Mouse (Mus musculus) stomach, postnatal 0 days (tissue): Measurements from ENCODE around the gene Rps12. TPM values are rescaled to one million over a fixed set of nuclear protein-coding genes. Genes with fewer than 3 reads are reported as not detected.
A peak's percentile ranks its signal among the peaks of the same experiment; 100 is the strongest.

Source experiments
- ATAC-seq: fragments of 200-750 bp; cut with Nextera tagmentation; 2 replicates; pipeline ENCODE4 v1.8.0; 2017; ENCODE audit not compliant: low FRiP score, low TSS enrichment
- DNase-seq: peaks from one replicate; pipeline ENCODE4 v3.0.0-alpha.2; 2016; ENCODE audit warnings: low spot score
- H3K27ac ChIP-seq: fragments of 300-500 bp; sonication (generic); replicated peaks from 2 replicates; pipeline ENCODE4 v1.5.1; 2014; ENCODE audit warnings: mild to moderate bottlenecking, control low read depth
- H3K27me3 ChIP-seq: fragments of 300-500 bp; sonication (generic); 2 replicates; pipeline ENCODE4 v1.6.1; 2014; ENCODE audit warnings: low read length; ENCODE audit not compliant: control insufficient read depth, insufficient read depth
- H3K36me3 ChIP-seq: fragments of 300-500 bp; sonication (generic); 2 replicates; pipeline ENCODE4 v1.6.1; 2014; ENCODE audit warnings: low read length, mixed read lengths; ENCODE audit not compliant: control insufficient read depth, insufficient read depth
- H3K4me1 ChIP-seq: fragments of 300-500 bp; sonication (generic); replicated peaks from 2 replicates; pipeline ENCODE4 v1.6.1; 2014; ENCODE audit warnings: antibody characterized with exemption; ENCODE audit not compliant: control insufficient read depth, insufficient read depth
- H3K4me2 ChIP-seq: fragments of 300-500 bp; sonication (generic); replicated peaks from 2 replicates; pipeline ENCODE4 v1.6.1; 2014; ENCODE audit warnings: low read depth, mild to moderate bottlenecking, control low read depth, moderate library complexity
- H3K4me3 ChIP-seq: fragments of 300-500 bp; sonication (generic); 2 replicates; pipeline ENCODE4 v1.5.1; 2014; ENCODE audit warnings: low read depth, low read length, control low read depth
- H3K9ac ChIP-seq: fragments of 300-500 bp; sonication (generic); 2 replicates; pipeline ENCODE4 v1.6.1; 2014; ENCODE audit warnings: mild to moderate bottlenecking, low read length, control low read depth, mixed read lengths
- H3K9me3 ChIP-seq: fragments of 300-500 bp; sonication (generic); 2 replicates; pipeline ENCODE4 v1.6.1; 2016; ENCODE audit warnings: low read length; ENCODE audit not compliant: control insufficient read depth
- CTCF ChIP-seq: IDR thresholded peaks from 2 replicates; pipeline ENCODE4 v1.5.1; 2016; ENCODE audit warnings: antibody characterized with exemption, low read depth, mild to moderate bottlenecking, moderate library complexity
- EP300 ChIP-seq: optimal IDR thresholded peaks from 2 replicates; pipeline ENCODE3; 2016; ENCODE audit warnings: antibody characterized with exemption
- WGBS: fragments of 180-500 bp; shearing (Covaris S2); extraction: QIAGEN DNeasy Blood & Tissue Kit; methylation state at CpG from one replicate; pipeline ENCODE4 v1.1.7; 2014; 5-methylcytosine and 5-hydroxymethylcytosine counted together
- polyA plus RNA-seq: library from polyadenylated mRNA; unstranded; fragments of >200 nt; fragmentation: Nextera tagmentation; extraction: Ambion mirVana; gene quantifications from 2 replicates; pipeline ENCODE4 v1.2.1, GENCODE M21; 2015

Gene Rps12
- polyA plus RNA-seq, 1 experiment from 2014 or later = 215 TPM

- Histone ChIP-seq H3K27me3 (no peaks in the 10 kb centered on the region), H3K4me2 (no peak overlapping the region), H3K4me3 (no peak overlapping the region), H3K9me3 (no peaks in the 10 kb centered on the region), H3K36me3 (0 out of 2 replicates have a peak, but pooled peaks cover 3% of the 10 kb centered on the region), H3K27ac (no peak overlapping the region), H3K4me1 (no peaks in the 10 kb centered on the region), H3K9ac (no peak overlapping the region)
- TF ChIP-seq CTCF (no peak), EP300 (no peak)
- WGBS = 71% methylated on average over 11 of the region's 11 CpGs
- ATAC-seq (no peak), DNase-seq (no peak)
Measured at GRCm38 (mm10) chr10:23812852-23813766, 26.0 kb upstream of the Rps12 start.

GRCm38 (mm10) chr10:23812438-23812759, 25.3 kb upstream of the Rps12 start:
- no peak for ATAC-seq
- no peak overlapping the region for H3K9ac ChIP-seq
- 0 out of 2 replicates have a peak, but pooled peaks cover 3% of the 10 kb centered on the region for H3K36me3 ChIP-seq
- H3K4me1 ChIP-seq = no peaks in the 10 kb centered on the region
- H3K9me3 ChIP-seq = no peaks in the 10 kb centered on the region
- H3K27me3 ChIP-seq = no peaks in the 10 kb centered on the region
- H3K27ac ChIP-seq = no peak overlapping the region
- no peak overlapping the region for H3K4me3 ChIP-seq
- DNase-seq = no peak
- no peak overlapping the region for H3K4me2 ChIP-seq
- no peak for TF ChIP-seq CTCF
- no peak for TF ChIP-seq EP300

GRCm38 (mm10) chr10:23811635-23812437, 24.8 kb upstream of the Rps12 start:
- ATAC-seq (peak; percentile 64), DNase-seq (peak; percentile 81)
- Histone ChIP-seq H3K4me2 (no peak overlapping the region), H3K27me3 (no peaks in the 10 kb centered on the region), H3K4me3 (no peak overlapping the region), H3K9ac (no peak overlapping the region), H3K27ac (no peak overlapping the region), H3K9me3 (no peaks in the 10 kb centered on the region), H3K36me3 (0 out of 2 replicates have a peak, but pooled peaks cover 3% of the 10 kb centered on the region), H3K4me1 (no peaks in the 10 kb centered on the region)
- TF ChIP-seq CTCF = peak; percentile 90
- no peak for TF ChIP-seq EP300
- 56% methylated on average over 9 of the region's 12 CpGs for WGBS

DNA sequence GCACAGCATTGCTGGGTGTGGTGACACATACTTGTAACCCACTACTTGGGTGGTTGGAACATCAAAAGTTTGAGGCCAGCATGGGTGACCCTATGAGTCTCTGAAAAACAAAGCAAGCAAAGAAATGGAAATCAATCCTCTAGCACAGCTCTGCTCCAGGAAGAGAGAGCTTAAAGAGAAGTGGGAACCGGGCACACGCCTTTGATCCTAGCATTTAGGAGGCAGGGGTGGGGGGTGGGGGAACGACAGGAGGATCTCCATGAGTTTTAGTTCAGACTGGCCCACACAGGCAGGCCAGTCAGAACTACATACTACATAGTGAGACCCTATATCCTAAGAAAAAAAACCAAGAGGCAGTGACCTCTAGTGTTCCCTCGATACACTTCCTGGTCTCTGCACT, 19.1 kb upstream of the Rps12 start:
- WGBS = 48% methylated on average over 4 of the region's 4 CpGs
- Histone ChIP-seq H3K4me3 (no peak overlapping the region), H3K9me3 (no peaks in the 10 kb centered on the region), H3K27ac (no peak overlapping the region), H3K36me3 (0 out of 2 replicates have a peak, but pooled peaks cover 2% of the 10 kb centered on the region), H3K4me2 (no peak overlapping the region), H3K4me1 (no peaks in the 10 kb centered on the region), H3K9ac (no peak overlapping the region), H3K27me3 (no peaks in the 10 kb centered on the region)
- TF ChIP-seq CTCF = no peak
- no peak for TF ChIP-seq EP300
- DNase-seq = no peak
- ATAC-seq = no peak

DNA sequence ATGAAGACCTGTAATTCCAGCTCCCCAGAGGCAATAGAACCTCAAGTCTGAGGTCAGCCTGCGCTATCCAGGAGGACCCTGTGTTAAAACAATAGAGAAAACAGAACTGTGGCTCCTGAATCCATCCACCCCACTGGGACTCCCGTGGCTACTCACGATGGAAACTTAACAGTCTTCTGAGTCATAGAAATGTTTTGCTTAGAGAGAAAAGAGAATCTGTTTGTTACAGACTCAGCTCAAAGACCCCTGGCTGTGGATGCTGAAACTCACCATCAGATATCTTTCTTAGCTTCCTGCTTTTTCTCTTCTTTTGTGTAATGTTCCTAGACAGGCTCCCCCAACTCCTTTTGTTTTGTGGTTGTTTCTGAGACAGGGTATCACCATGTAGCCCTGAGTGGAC, 17.6 kb upstream of the Rps12 start:
- WGBS = 85% methylated on average over 3 of the region's 3 CpGs
- Histone ChIP-seq H3K4me1 (no peaks in the 10 kb centered on the region), H3K36me3 (0 out of 2 replicates have a peak, but pooled peaks cover 2% of the 10 kb centered on the region), H3K27ac (no peak overlapping the region), H3K9me3 (no peaks in the 10 kb centered on the region), H3K4me2 (no peak overlapping the region), H3K9ac (no peak overlapping the region), H3K4me3 (no peak overlapping the region), H3K27me3 (no peaks in the 10 kb centered on the region)
- ATAC-seq (no peak), DNase-seq (no peak)
- TF ChIP-seq CTCF (no peak), EP300 (no peak)
